Mouse (Mus musculus) megakaryocyte-erythroid progenitor cell, adult 5-6 weeks (primary cell): ENCODE measurements around the gene Lrrc49. TPM values are rescaled to one million over a fixed set of nuclear protein-coding genes. Genes with fewer than 3 reads are reported as not detected.

Experiments used
- ATAC-seq: replicated peaks from 2 replicates; pipeline ENCODE4 v1.8.0; 2016; ENCODE audit warnings: mild to moderate bottlenecking, inconsistent platforms; ENCODE audit not compliant: severe bottlenecking, poor library complexity, low FRiP score, low TSS enrichment
- total RNA-seq, 2 experiments: library from RNA; stranded (forward) in 1 of 2; stranded (reverse) in 1 of 2; fragments of 200-1000, 215-1000 nt in 1 of 2; fragments of >200 nt in 1 of 2; fragmentation: Nextera tagmentation in 1 of 2; gene quantifications; 2 replicates each; pipeline ENCODE4 v1.2.3; 2014 to 2017

Gene Lrrc49
- total RNA-seq, 2 experiments from 2014 or later, result 3.1 to 3.5 TPM

- ATAC-seq, result no peak
These were observed 7.0 kb downstream of the Lrrc49 start for GRCm38 (mm10) chr9:60681005-60681404.

- ATAC-seq, result no peak
These were observed 9.0 kb downstream of the Lrrc49 start for GRCm38 (mm10) chr9:60678913-60679312.

GRCm38 (mm10) chr9:60676429-60676828, 11.5 kb downstream of the Lrrc49 start:
- no peak for ATAC-seq

- ATAC-seq, result no peak
These were observed 13.2 kb downstream of the Lrrc49 start for GRCm38 (mm10) chr9:60674780-60675179.

GRCm38 (mm10) chr9:60672568-60672967, 15.4 kb downstream of the Lrrc49 start:
- ATAC-seq, result no peak

- no peak for ATAC-seq
These were observed 19.1 kb downstream of the Lrrc49 start for GRCm38 (mm10) chr9:60668886-60669285.

- no peak for ATAC-seq
These were observed 22.4 kb downstream of the Lrrc49 start for GRCm38 (mm10) chr9:60665535-60665934.

GRCm38 (mm10) chr9:60664866-60665265, 23.1 kb downstream of the Lrrc49 start:
- ATAC-seq, result no peak

GRCm38 (mm10) chr9:60664385-60664784, 23.6 kb downstream of the Lrrc49 start:
- no peak for ATAC-seq

- ATAC-seq, result no peak
These were observed 25.0 kb downstream of the Lrrc49 start for GRCm38 (mm10) chr9:60662936-60663335.

- no peak for ATAC-seq
These were observed 34.4 kb downstream of the Lrrc49 start for GRCm38 (mm10) chr9:60653582-60653981.

- no peak for ATAC-seq
These were observed 34.8 kb downstream of the Lrrc49 start for GRCm38 (mm10) chr9:60653137-60653536.

GRCm38 (mm10) chr9:60650277-60650676, 37.7 kb downstream of the Lrrc49 start:
- ATAC-seq, result no peak

- ATAC-seq, result no peak
These were observed 38.7 kb downstream of the Lrrc49 start for GRCm38 (mm10) chr9:60648981-60649975.

GRCm38 (mm10) chr9:60633601-60634000, 54.4 kb downstream of the Lrrc49 start:
- no peak for ATAC-seq

GRCm38 (mm10) chr9:60626311-60626791, 61.6 kb downstream of the Lrrc49 start:
- ATAC-seq, result no peak

- ATAC-seq, result no peak
These were observed 62.1 kb downstream of the Lrrc49 start for GRCm38 (mm10) chr9:60625895-60626294.

- no peak for ATAC-seq
These were observed 71.0 kb downstream of the Lrrc49 start for GRCm38 (mm10) chr9:60616946-60617345.

GRCm38 (mm10) chr9:60616359-60616758, 71.6 kb downstream of the Lrrc49 start:
- no peak for ATAC-seq

GRCm38 (mm10) chr9:60612260-60612659, 75.7 kb downstream of the Lrrc49 start:
- no peak for ATAC-seq

- ATAC-seq, result no peak
These were observed 77.8 kb downstream of the Lrrc49 start for GRCm38 (mm10) chr9:60610194-60610593.
